Comparison of ENCODE assay signal across 8 mouse cellular contexts in the genomic region with DNA sequence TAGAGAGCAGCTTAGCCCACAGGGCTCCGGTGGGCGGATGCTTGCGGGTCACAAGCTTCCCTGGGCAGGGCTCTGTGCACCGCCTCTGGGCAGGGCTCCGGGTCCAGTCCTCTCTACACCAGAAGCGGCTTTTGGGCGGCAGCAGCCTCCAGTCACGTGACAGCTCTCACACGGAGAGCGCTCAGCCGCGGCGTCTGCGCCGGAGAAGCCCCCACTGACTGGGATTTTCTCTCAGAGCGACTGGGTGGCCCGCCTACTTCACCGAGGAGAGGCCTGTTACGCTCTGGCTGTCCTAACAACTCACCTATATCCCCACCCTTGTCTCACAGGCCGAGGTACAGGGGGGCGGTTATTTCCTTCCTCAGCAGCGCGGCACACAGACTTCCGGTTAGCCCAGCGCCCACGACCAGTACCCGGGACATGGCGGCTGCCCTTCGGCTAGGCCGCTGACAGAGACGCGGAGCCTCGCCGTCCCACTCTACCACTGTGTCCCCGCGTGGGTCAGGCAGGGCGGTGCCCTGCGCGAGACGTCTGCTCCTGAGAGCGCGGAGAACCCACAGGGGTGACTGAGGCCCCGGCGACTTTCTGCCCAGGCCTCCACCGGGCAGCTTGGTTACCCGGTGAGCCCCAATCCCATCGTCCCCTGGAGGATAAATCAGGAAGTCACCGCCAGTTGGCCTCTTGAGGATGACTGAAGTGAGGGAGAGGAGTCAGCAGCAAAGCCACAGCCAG. TPM values are rescaled to one million over a fixed set of nuclear protein-coding genes. Genes with fewer than 3 reads are reported as not detected.
A peak's percentile ranks its signal among the peaks of the same experiment; 100 is the strongest.
DNase-seq lines count a peak whose midpoint lies in the region; ATAC-seq and TF ChIP-seq lines count a peak whose summit lies in the region.

A gene (minus strand): TSS at position 645 of the 732 bp plus-strand sequence.

- H3K9ac ChIP-seq in heart, embryonic 14.5 days (ENCODE audit: low read length) = peak within 1 kb of the TSS; percentile 89
- peak within 1 kb of the TSS; percentile 81 for H3K9ac ChIP-seq in liver, embryonic 11.5 days (ENCODE audit: low read depth, low read length)

- no peaks in the 10 kb centered on the region for H3K79me2 ChIP-seq in myocyte (ENCODE audit: control insufficient read depth, insufficient read depth)

- TF ChIP-seq POLR2A in myocyte (IDR thresholded peaks at IDR 0.05; ENCODE audit: insufficient read length, low read depth) = peak; percentile 58

- H3K27ac ChIP-seq in forebrain, embryonic 10.5 days = peak within 1 kb of the TSS; percentile 93
- peak within 1 kb of the TSS; percentile 74 to 90 for H3K27ac ChIP-seq in heart, embryonic 14.5 days (replicated peaks in 1 of 2; ENCODE audit: control insufficient read depth in 1 of 2, insufficient read depth in 1 of 2, low read depth in 2 of 2, low read length in 2 of 2)
- peak within 1 kb of the TSS; percentile 71; the same call in 1 of the 2 replicates for H3K27ac ChIP-seq in liver, embryonic 11.5 days (ENCODE audit: low read depth, low read length)

- H3K4me3 ChIP-seq in forebrain, embryonic 10.5 days = peak within 1 kb of the TSS; percentile 67
- H3K4me3 ChIP-seq in heart, embryonic 14.5 days (ENCODE audit: control insufficient read depth in 1 of 2, insufficient read depth in 1 of 2, low read depth in 1 of 2, low read length in 2 of 2) = peak within 1 kb of the TSS; percentile 60 to 61
- peak within 1 kb of the TSS; percentile 61 for H3K4me3 ChIP-seq in liver, embryonic 11.5 days (ENCODE audit: low read depth, low read length)
- peak within 1 kb of the TSS; percentile 34 for H3K4me3 ChIP-seq in myocyte

- H3K4me1 ChIP-seq in forebrain, embryonic 10.5 days = peaks cover 11% of the 10 kb centered on the region
- H3K4me1 ChIP-seq in heart, embryonic 14.5 days (ENCODE audit: control insufficient read depth in 2 of 2, insufficient read depth in 2 of 2, low read length in 2 of 2) = no peaks in the 10 kb centered on the region
- no peaks in the 10 kb centered on the region for H3K4me1 ChIP-seq in liver, embryonic 11.5 days (replicated peaks; ENCODE audit: control insufficient read depth, insufficient read depth, low read length)

- peak within 1 kb of the TSS; percentile 75 for H3K4me2 ChIP-seq in heart, embryonic 14.5 days (ENCODE audit: low read length)
- H3K4me2 ChIP-seq in liver, embryonic 11.5 days = peak within 1 kb of the TSS; percentile 83
- H3K4me2 ChIP-seq in myocyte (ENCODE audit: low read depth) = peak within 1 kb of the TSS; percentile 69

- DNase-seq in CD4-positive, CD25-positive, alpha-beta regulatory T cell, adult 2 months (ENCODE audit: low read depth, low spot score) = peak; percentile 80
- peak; percentile 51 for DNase-seq in c-Kit-positive CD71-positive TER-119-negative erythroid progenitor cells, embryonic 14.5 days (ENCODE audit: low read depth)
- peak; percentile 88 for DNase-seq in forebrain, embryonic 10.5 days (ENCODE audit: extremely low spot score, low spot score)
- DNase-seq in kidney, postnatal 10 days = peak; percentile 92
- peak; percentile 85 for DNase-seq in liver, embryonic 11.5 days (ENCODE audit: low spot score)
- peak; percentile 69 to 84 for DNase-seq in spleen, postnatal 4 days (ENCODE audit: low spot score in 2 of 2)

- H3K27me3 ChIP-seq in forebrain, embryonic 10.5 days (ENCODE audit: poor library complexity, severe bottlenecking) = peaks cover 4% of the 10 kb centered on the region
- H3K27me3 ChIP-seq in heart, embryonic 14.5 days (ENCODE audit: control insufficient read depth, insufficient read depth, low read length) = no peaks in the 10 kb centered on the region
- no peaks in the 10 kb centered on the region for H3K27me3 ChIP-seq in liver, embryonic 11.5 days (replicated peaks; ENCODE audit: control insufficient read depth, insufficient read depth, low read length)
- H3K27me3 ChIP-seq in myocyte (ENCODE audit: control insufficient read depth, insufficient read depth, insufficient read length) = no peaks in the 10 kb centered on the region

- peak; percentile 97 for ATAC-seq in heart, embryonic 14.5 days (ENCODE audit: insufficient number of reproducible peaks, insufficient read depth, low FRiP score, low read depth)
- ATAC-seq in liver, embryonic 11.5 days (replicated peaks; ENCODE audit: low FRiP score) = peak; percentile 97

- no peak within 1 kb of the TSS for H3ac ChIP-seq in myocyte (ENCODE audit: control insufficient read depth, insufficient read length)

- H3K36me3 ChIP-seq in forebrain, embryonic 10.5 days (replicated peaks) = no peaks in the 10 kb centered on the region; the same call in 1 of the 2 replicates
- H3K36me3 ChIP-seq in heart, embryonic 14.5 days (ENCODE audit: control insufficient read depth, insufficient read depth, low read length) = no peaks in the 10 kb centered on the region
- H3K36me3 ChIP-seq in liver, embryonic 11.5 days (ENCODE audit: control insufficient read depth, insufficient read depth, low read length) = no peaks in the 10 kb centered on the region
- H3K36me3 ChIP-seq in myocyte (ENCODE audit: control insufficient read depth, insufficient read depth) = no peaks in the 10 kb centered on the region

- under 1% methylated on average over 48 of the region's 48 CpGs for WGBS in forebrain, embryonic 10.5 days
- under 1% methylated on average over 48 of the region's 48 CpGs for WGBS in heart, embryonic 14.5 days
- 3% methylated on average over 48 of the region's 48 CpGs for WGBS in liver, embryonic 11.5 days

- peaks cover 10% of the 10 kb centered on the region for H3K9me3 ChIP-seq in forebrain, embryonic 10.5 days
- no peaks in the 10 kb centered on the region for H3K9me3 ChIP-seq in heart, embryonic 14.5 days (ENCODE audit: control insufficient read depth, low read length)
- H3K9me3 ChIP-seq in liver, embryonic 11.5 days (ENCODE audit: control insufficient read depth, low read length) = no peaks in the 10 kb centered on the region

TF ChIP-seq in myocyte, 11 proteins besides CTCF, POLR2A, EP300 and RAD21:
- TF ChIP-seq POLR2AphosphoS2 (IDR thresholded peaks at IDR 0.05; ENCODE audit: insufficient read length, low read depth) = peak; percentile 56
- peak; percentile 89 for TF ChIP-seq USF1 (IDR thresholded peaks at IDR 0.05; ENCODE audit: low read depth)
- TF ChIP-seq E2F4 (IDR thresholded peaks at IDR 0.05; ENCODE audit: insufficient read depth) = no peak
- no peak for TF ChIP-seq TCF12 (IDR thresholded peaks at IDR 0.05; ENCODE audit: insufficient read depth, poor library complexity, severe bottlenecking)

RNA-seq across cellular contexts. Expression of the gene that starts here (rescaled TPM):
- 6.0 and 6.9 TPM in 2 replicates for polyA plus RNA-seq in forebrain, embryonic 10.5 days (2016; fragmentation: Nextera tagmentation; extraction: Ambion mirVana)
- 11.5 and 12.0 TPM in 2 replicates for polyA plus RNA-seq in heart, embryonic 14.5 days (2014; fragmentation: Nextera tagmentation; extraction: Ambion mirVana)
- polyA plus RNA-seq in liver, embryonic 11.5 days (2014; fragmentation: Nextera tagmentation; extraction: Ambion mirVana) = 2.8 TPM in 2 replicates
- polyA plus RNA-seq in myocyte (2012; fragmentation: generic; extraction: Trizol) = 2.0 TPM

Comparison
In these comparisons a context has a peak if more than half of its experiments do, and no peak if none do; other contexts are left out.
1. Peak in every context shown above with its lines: DNase-seq, ATAC-seq, H3K4me3 ChIP-seq and H3K27ac ChIP-seq.